ENCODE assay signal across 7 mouse cellular contexts in genomic region chr15:92048031-92048430, GRCm38 (mm10).
"Had no signal": no experiment of that assay in that cellular context is flagged by ENCODE, and none has a peak within 500 bp of the region (broad histone marks: within the 10 kb centered on the region; RNA-seq: fewer than 3 reads in every experiment).

No protein-coding gene starts in this region.

- DNase-seq: kidney, adult 18-20 months; kidney, postnatal 10 days; kidney, postnatal 4 days; lung, adult 18-20 months; right cerebral cortex, postnatal 25 days; spleen, adult 18-20 months; thymus, postnatal 36 days had no signal
